Mouse (Mus musculus): ENCODE results near the gene Txlnb.
"Not testable (repeated sequence)": the region's sequence is repeated elsewhere in the genome, so short reads cannot be mapped to it uniquely, and the experiment has no call there.

Gene Txlnb

DNA sequence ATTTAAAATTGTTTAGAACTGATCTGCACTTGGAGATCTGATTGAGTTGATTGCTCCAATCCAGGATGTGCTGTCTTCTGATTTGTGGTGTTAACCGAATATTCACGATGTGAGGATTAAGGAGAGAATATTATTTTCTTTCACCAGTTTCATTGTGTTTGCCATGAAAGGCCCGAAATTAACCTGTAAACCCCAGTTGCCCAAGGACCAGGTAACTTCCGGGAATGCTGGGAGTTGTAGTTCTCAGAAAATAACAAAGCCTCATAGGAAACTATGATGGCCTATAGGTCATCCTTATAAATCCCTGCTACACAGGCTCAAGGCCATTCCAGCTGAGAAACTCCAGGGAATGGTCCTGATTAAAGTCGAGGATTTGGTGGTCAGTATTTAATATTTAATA, 1.6 kb upstream of the Txlnb start:
- no peaks in the 10 kb centered on the region for H3K36me3 ChIP-seq (ENCODE audit: control insufficient read depth, insufficient read depth, low read length, poor library complexity, severe bottlenecking)
- DNase-seq (ENCODE audit: low read depth, low spot score): no peak
- H3K27me3 ChIP-seq (ENCODE audit: control insufficient read depth, insufficient read depth, low read length, poor library complexity, severe bottlenecking): no peaks in the 10 kb centered on the region

- no peaks in the 10 kb centered on the region for H3K36me3 ChIP-seq (ENCODE audit: control insufficient read depth, insufficient read depth, low read length, poor library complexity, severe bottlenecking)
- H3K27me3 ChIP-seq (ENCODE audit: control insufficient read depth, insufficient read depth, low read length, poor library complexity, severe bottlenecking): no peaks in the 10 kb centered on the region
- no peak for DNase-seq (ENCODE audit: low read depth, low spot score)
Measured at GRCm38 (mm10) chr10:17795227-17795626, 799 bp upstream of the Txlnb start.

- Histone ChIP-seq H3K27me3 (ENCODE audit: control insufficient read depth, insufficient read depth, low read length, poor library complexity, severe bottlenecking) (no peaks in the 10 kb centered on the region), H3K36me3 (ENCODE audit: control insufficient read depth, insufficient read depth, low read length, poor library complexity, severe bottlenecking) (no peaks in the 10 kb centered on the region)
- peak; percentile 15 for DNase-seq (ENCODE audit: low read depth, low spot score)
Measured at GRCm38 (mm10) chr10:17796846-17797631, 1.0 kb downstream of the Txlnb start.

DNA sequence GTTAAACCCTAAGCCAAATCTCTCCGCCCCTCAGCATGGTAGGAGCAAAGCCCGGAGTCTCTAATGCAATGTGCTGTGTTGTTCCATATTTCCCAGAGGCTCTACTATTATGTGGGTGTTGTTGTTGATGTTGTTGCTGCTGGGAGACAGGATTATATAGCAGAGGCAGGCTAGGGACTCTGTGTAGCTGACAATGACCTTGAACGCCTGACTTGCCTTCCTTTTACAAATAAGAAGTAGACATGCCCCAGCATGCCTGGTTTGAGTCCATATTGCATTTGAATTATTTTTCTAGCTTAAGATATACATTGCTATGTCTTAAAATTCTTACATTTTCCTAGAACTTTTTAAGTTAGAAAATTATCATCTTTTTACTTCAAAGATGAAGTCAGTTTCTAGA, 1.7 kb downstream of the Txlnb start:
- no peaks in the 10 kb centered on the region for H3K36me3 ChIP-seq (ENCODE audit: control insufficient read depth, insufficient read depth, low read length, poor library complexity, severe bottlenecking)
- DNase-seq (ENCODE audit: low read depth, low spot score): no peak
- H3K27me3 ChIP-seq (ENCODE audit: control insufficient read depth, insufficient read depth, low read length, poor library complexity, severe bottlenecking): no peaks in the 10 kb centered on the region

DNA sequence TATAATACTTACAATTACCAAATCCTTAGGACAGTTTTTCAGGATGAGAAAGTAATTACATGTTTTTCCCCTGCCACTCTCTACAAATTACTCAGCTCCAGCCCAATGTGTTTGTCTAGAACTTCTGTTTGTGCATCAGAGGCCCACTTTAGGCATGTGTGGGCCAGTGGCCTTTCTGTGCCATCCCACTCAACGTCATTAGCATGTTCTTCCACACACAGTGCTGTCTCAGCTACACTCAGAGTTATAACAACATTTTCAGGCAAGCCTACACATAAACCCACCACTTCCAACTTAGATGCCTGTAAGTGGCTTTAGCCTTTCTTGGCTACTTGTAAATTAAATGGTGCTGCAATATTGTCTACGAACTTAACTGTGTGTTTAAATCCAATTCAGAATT, 5.8 kb downstream of the Txlnb start:
- no peak for DNase-seq (ENCODE audit: low read depth, low spot score)
- Histone ChIP-seq H3K27me3 (ENCODE audit: control insufficient read depth, insufficient read depth, low read length, poor library complexity, severe bottlenecking) (no peaks in the 10 kb centered on the region), H3K36me3 (ENCODE audit: control insufficient read depth, insufficient read depth, low read length, poor library complexity, severe bottlenecking) (no peaks in the 10 kb centered on the region)

- Histone ChIP-seq H3K27me3 (ENCODE audit: control insufficient read depth, insufficient read depth, low read length, poor library complexity, severe bottlenecking) (no peaks in the 10 kb centered on the region), H3K36me3 (ENCODE audit: control insufficient read depth, insufficient read depth, low read length, poor library complexity, severe bottlenecking) (no peaks in the 10 kb centered on the region)
- DNase-seq (ENCODE audit: low read depth, low spot score): no peak
Measured at GRCm38 (mm10) chr10:17808526-17808925, 12.5 kb downstream of the Txlnb start.

DNA sequence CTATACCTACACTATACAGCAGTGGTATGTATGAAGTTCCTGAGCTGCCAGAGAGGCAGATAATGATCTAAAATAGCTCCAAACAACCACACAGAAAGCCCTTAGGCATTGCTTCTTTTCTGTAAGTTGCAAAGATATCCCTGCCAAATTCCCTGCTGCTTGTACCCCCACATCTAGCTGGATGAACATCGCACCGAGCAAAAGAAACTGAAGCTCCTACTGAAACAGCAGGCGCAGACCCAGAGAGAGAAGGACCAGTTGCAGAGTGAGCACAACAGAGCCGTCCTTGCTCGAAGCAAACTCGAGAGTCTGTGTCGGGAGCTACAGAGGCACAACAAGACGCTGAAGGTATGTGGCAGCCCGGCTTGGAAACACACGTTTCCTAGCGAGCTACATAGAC, 19.0 kb downstream of the Txlnb start:
- Histone ChIP-seq H3K36me3 (ENCODE audit: control insufficient read depth, insufficient read depth, low read length, poor library complexity, severe bottlenecking) (no peaks in the 10 kb centered on the region), H3K27me3 (ENCODE audit: control insufficient read depth, insufficient read depth, low read length, poor library complexity, severe bottlenecking) (no peaks in the 10 kb centered on the region)
- no peak for DNase-seq (ENCODE audit: low read depth, low spot score)

DNA sequence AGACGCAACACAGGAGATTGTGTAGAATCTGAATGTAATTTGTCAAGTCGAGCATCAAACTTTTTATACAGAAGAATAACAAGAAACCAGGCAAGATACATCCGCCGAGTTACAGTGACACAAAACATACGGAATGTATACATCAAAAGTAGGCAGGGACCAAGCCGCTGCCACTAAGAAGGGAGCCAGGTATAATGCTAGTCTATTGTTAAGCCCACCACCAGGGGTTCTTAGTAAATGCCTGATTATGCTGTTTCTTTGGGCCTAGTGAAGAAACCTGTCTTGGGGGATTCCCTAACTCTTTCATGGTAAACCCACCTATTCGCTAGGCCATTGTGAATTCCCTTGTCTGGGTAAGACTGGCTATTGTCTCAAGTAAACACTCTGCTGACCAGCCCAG, 24.4 kb downstream of the Txlnb start:
- DNase-seq (ENCODE audit: low read depth, low spot score); H3K27me3 ChIP-seq (ENCODE audit: control insufficient read depth, insufficient read depth, low read length, poor library complexity, severe bottlenecking); H3K36me3 ChIP-seq (ENCODE audit: control insufficient read depth, insufficient read depth, low read length, poor library complexity, severe bottlenecking): not testable (repeated sequence)

DNA sequence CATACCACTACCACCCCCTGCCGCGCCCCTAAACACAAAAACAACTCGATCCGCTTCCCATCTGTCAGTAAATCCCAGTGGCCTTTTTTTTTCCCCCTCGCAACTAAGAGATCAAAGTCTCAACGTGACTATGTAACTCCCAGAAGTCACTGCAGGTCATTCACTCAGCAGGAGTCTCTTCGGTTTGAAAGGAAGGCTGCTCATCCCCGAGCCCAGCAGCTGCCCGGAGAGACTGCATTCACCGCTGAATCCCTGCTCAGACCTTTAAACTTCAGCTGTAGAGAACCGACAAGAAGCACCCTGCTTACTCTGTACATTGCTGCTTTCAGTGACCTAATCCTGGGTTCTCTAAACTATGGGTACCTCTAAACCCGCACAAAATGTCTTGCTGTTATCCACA, 31.4 kb downstream of the Txlnb start:
- DNase-seq (ENCODE audit: low read depth, low spot score): no peak

GRCm38 (mm10) chr10:17829205-17829604, 33.2 kb downstream of the Txlnb start:
- Histone ChIP-seq H3K27me3 (ENCODE audit: control insufficient read depth, insufficient read depth, low read length, poor library complexity, severe bottlenecking) (no peaks in the 10 kb centered on the region), H3K36me3 (ENCODE audit: control insufficient read depth, insufficient read depth, low read length, poor library complexity, severe bottlenecking) (no peaks in the 10 kb centered on the region)
- no peak for DNase-seq (ENCODE audit: low read depth, low spot score)

More for the DNA sequence above, 31.4 kb downstream of the Txlnb start:
- Histone ChIP-seq H3K36me3 (ENCODE audit: control insufficient read depth, insufficient read depth, low read length, poor library complexity, severe bottlenecking) (no peaks in the 10 kb centered on the region), H3K27me3 (ENCODE audit: control insufficient read depth, insufficient read depth, low read length, poor library complexity, severe bottlenecking) (no peaks in the 10 kb centered on the region)

DNA sequence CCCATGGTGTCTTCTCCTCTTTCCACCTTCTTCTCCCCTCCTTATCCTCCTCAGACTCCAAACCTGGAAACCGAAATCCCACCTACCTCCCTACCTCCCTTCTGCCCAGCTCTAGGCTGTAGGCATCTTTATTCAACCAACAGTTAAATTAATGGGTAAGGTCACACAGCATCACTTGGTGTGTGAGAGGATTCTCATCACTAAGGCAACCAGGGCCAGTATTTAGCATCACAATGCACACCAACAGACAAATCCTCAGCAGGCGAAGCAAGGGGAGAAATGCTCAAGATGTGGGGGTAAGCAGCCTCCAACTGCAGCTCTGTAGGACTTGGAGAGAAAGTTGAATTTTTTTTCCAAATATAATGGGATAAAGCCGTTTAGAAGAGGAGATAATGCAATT, 35.0 kb downstream of the Txlnb start:
- H3K36me3 ChIP-seq (ENCODE audit: control insufficient read depth, insufficient read depth, low read length, poor library complexity, severe bottlenecking): no peaks in the 10 kb centered on the region
- H3K27me3 ChIP-seq (ENCODE audit: control insufficient read depth, insufficient read depth, low read length, poor library complexity, severe bottlenecking): no peaks in the 10 kb centered on the region
- DNase-seq (ENCODE audit: low read depth, low spot score): no peak

DNA sequence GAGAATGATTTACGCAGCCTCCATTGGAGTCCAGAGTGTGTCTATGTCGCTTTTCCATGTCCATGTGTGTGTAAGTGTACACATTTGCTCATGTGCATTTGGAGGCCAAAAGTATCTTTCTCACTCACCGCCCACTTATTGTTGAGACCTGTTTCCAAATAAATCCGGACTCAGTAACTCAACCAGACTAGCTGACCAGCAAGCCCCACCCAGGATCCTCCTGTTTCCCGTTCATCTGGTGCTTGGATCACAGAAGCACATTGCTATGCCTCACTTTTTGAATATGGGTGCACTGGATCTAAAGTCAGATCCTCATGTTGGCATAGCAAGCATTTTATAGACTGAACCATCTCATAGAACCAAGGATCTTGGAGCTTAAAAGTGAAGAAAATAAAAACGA, 39.0 kb downstream of the Txlnb start:
- DNase-seq (ENCODE audit: low read depth, low spot score): no peak
- no peaks in the 10 kb centered on the region for H3K27me3 ChIP-seq (ENCODE audit: control insufficient read depth, insufficient read depth, low read length, poor library complexity, severe bottlenecking)
- no peaks in the 10 kb centered on the region for H3K36me3 ChIP-seq (ENCODE audit: control insufficient read depth, insufficient read depth, low read length, poor library complexity, severe bottlenecking)

- no peaks in the 10 kb centered on the region for H3K36me3 ChIP-seq (ENCODE audit: control insufficient read depth, insufficient read depth, low read length, poor library complexity, severe bottlenecking)
- H3K27me3 ChIP-seq (ENCODE audit: control insufficient read depth, insufficient read depth, low read length, poor library complexity, severe bottlenecking): no peaks in the 10 kb centered on the region
- DNase-seq (ENCODE audit: low read depth, low spot score): no peak
Measured at GRCm38 (mm10) chr10:17836275-17836674, 40.2 kb downstream of the Txlnb start.

- H3K27me3 ChIP-seq (ENCODE audit: control insufficient read depth, insufficient read depth, low read length, poor library complexity, severe bottlenecking): no peaks in the 10 kb centered on the region
- no peak for DNase-seq (ENCODE audit: low read depth, low spot score)
- no peaks in the 10 kb centered on the region for H3K36me3 ChIP-seq (ENCODE audit: control insufficient read depth, insufficient read depth, low read length, poor library complexity, severe bottlenecking)
Measured at GRCm38 (mm10) chr10:17842030-17842429, 46.0 kb downstream of the Txlnb start.

DNA sequence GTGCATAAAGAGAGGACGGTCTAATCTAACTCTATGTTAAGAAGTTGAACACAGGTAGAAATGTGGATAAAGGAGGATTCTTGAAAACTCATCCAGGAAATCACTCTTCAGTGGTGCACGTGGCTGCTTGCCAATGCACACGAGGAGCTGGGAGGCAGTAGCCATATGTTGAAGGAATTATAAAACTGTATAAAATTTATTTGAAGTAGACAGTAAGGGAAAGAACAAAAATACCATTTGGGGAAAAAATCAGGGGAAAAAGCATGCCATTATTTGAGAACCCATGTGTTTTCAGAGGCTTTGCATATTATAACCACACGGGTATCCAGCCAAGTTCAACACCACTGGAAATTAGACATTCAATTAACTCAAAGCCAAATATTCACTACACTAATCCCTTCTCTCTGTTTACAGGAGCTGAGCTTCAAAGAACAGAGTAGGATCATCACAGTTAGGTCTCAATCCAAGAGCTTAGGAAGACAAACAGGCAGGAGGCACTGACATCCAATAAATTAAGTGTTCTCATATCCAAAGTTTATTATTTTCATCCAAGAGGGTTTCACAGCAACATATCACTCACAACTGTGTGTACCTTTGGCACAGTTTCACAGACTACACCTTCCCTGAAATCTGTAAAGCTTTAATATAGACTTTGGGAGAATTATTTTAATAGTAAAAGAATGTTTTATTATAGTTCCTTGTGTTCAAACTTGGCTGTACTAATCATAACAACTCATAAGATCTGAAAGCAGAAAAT, 48.9 kb downstream of the Txlnb start:
- Histone ChIP-seq H3K27me3 (ENCODE audit: control insufficient read depth, insufficient read depth, low read length, poor library complexity, severe bottlenecking) (no peaks in the 10 kb centered on the region), H3K36me3 (ENCODE audit: control insufficient read depth, insufficient read depth, low read length, poor library complexity, severe bottlenecking) (no peaks in the 10 kb centered on the region)
- DNase-seq (ENCODE audit: low read depth, low spot score): no peak

All from splenic B cell, adult 2 months (primary cell).